Mouse (Mus musculus) kidney, adult 18-20 months (tissue): Measurements from ENCODE around the gene Kyat1.
A peak's percentile ranks its signal among the peaks of the same experiment; 100 is the strongest.

Source experiments
- DNase-seq: peaks from one replicate; pipeline ENCODE4 v3.0.0; 2021

The Kyat1 gene

DNA sequence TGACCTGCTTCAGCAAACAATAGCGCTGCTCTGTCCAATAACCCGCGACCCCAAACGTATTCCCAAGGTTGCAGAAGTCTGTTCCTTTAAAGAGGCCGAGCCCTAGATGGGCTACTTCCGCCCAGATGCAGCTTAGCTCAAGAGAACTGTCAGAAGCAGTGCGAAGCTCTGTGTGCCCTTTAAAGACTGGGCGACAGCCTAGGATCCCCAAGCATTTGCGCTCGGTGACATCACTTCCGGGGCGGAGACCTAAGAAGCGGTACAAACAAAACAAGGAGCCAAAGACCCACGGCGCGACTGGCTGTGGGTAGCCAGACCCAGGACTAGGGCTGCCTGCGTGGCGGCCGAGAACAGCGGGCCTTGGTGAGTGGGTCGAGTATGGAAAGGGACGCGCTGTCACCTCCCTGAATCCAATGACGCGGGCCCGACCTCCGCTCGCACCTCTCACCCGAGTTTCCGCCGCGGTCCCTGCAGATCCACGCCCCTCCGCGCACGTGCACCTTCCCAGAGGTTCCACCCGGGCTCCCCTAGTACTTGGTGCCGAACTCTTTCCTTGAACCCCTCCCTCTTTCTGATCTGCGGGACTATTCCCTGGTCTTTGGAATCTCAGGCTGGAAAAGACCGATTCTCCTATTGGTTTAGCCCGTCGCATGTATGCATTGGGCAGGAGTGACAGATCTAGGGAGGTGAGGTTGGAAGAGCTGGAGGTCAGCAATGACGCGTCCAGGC is at the start of gene Kyat1:
TSS of gene Kyat1 (minus strand) at position 219 of the 729 bp plus-strand sequence.
- DNase-seq, result peak; percentile 98

DNA sequence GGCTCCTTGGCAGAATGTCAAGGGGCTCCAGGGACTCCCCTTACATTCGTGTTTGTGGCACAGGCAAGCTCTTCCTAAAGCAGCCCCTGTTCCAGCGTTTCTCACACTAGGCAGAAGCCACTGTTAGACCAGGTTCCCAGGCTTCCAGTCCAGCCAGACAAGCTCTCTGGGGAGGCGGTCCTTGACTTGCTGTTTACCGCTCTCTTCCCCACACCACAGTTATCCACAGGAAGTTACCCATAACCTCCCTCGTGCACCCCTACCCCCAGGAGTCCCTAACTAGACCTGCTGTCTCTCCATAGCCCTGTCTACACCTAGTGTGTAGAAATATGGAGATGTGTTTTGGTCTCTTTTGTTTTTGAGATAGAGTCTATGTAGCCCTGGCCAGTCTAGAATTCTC is 48.2 kb upstream of the Kyat1 start:
- no peak for DNase-seq

- no peak for DNase-seq
These were observed 46.9 kb upstream of the Kyat1 start for GRCm38 (mm10) chr2:30252521-30252920.

- DNase-seq, result peak; percentile 35
These were observed 45.9 kb upstream of the Kyat1 start for GRCm38 (mm10) chr2:30251417-30252104.

DNA sequence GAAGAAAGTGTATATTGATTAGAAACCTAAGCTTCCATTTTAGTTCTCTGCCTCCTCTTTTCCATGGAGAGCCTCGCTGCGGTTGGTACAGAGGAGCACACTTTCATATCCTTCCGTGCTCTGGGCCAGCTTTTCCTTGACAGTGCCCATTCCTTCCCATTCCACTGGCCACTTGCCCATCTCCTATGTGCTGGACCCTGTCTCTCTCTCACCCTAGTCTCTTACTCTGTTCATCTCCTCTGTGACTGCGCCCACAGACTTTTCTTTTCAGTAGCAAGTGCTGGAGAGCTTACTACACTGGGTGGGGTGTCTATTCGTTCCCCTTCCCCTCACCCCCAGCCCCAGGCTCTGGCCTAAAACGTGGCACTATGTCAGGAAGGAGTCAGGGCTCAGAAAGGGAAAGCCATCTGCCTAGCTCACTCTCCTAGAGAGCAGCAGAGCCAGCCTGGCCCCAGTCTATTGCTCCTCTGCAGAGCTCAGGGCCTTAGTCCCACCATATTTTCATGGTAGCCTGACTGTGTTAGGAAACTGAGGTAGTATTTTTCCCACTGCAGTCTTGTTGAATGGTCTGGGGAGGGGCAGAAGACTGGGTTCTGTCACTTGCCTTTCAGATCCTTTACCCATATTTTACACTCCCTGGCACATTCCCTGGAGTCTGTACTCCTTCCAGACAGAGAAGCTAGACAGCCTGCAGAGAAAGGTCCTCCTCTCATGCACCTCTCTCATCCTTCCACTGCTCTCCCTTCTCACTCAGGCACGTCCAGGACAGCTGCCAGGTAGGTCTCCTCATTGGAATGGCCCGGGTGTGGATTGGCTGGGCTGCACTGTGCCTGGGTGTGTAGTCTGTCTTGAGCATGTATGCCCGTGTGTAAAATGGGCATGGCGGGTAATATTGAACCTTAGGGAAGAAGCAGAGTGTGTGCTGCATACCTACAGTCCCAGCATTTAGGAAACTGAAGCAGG is 44.8 kb upstream of the Kyat1 start:
- peak; percentile 7 for DNase-seq

GRCm38 (mm10) chr2:30249182-30249581 is 43.5 kb upstream of the Kyat1 start:
- no peak for DNase-seq

- DNase-seq, result no peak
These were observed 42.0 kb upstream of the Kyat1 start for GRCm38 (mm10) chr2:30247681-30248080.

- no peak for DNase-seq
These were observed 41.4 kb upstream of the Kyat1 start for GRCm38 (mm10) chr2:30247036-30247435.

DNA sequence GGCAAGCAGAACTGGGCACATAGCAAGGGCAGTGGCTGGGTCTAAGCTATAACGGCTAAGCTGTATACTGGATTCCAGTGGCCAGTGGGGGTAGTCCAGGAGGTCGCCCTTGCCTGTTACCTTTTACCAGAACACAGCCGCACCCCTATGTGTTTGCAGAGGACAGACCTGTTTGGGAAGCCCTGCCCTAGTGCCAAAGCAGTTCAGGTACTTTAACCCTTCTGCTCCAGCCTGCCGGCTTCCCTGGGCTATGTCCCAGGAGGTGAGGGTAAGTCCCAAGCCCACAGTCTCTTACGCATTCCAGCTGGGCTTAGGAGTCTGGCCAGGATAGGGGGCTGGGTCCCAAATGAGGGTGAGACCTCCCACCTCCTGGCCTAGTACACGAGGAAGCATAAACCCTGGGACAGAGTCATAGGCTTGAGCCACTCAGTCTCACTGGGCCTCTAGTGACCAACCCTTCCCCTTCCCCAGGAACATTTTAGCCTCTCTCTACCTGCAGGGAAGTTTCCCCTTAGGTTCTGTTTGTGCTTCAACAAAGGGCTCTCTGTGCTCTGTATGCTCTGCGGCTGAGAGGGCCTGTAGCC is 39.0 kb upstream of the Kyat1 start:
- peak; percentile 24 for DNase-seq

DNA sequence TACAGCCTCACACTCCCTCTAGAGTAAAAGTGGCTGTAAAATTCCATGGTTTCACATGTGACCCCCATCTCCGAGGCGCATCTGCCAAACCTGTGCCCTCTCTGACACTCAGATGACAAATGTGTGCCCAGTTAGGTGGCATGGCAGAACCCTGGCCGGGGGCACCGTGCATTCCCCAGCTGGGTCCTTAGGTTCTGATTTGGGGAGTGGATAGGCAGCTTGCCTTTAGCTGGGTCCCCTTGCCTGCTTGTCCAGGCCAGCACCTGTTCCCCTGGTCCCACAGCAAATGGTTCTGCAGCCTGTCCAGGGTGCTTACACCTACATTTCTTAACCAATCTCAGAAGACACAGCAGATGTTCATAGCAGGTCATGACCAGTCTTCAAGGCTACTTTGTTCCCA is 37.7 kb upstream of the Kyat1 start:
- DNase-seq, result no peak

GRCm38 (mm10) chr2:30242509-30242908 is 36.9 kb upstream of the Kyat1 start:
- DNase-seq, result peak; percentile 77

GRCm38 (mm10) chr2:30240267-30240666 is 34.6 kb upstream of the Kyat1 start, which contains the start of gene Gm28035:
Gene Gm28035, plus strand, starts transcription at chr2:30240567.
- DNase-seq, result no peak

GRCm38 (mm10) chr2:30239777-30240176 is 34.1 kb upstream of the Kyat1 start:
- peak; percentile 70 for DNase-seq

GRCm38 (mm10) chr2:30238906-30239465 is 33.3 kb upstream of the Kyat1 start:
- DNase-seq, result peak; percentile 31

GRCm38 (mm10) chr2:30237881-30238280 is 32.2 kb upstream of the Kyat1 start:
- DNase-seq, result peak; percentile 86

DNA sequence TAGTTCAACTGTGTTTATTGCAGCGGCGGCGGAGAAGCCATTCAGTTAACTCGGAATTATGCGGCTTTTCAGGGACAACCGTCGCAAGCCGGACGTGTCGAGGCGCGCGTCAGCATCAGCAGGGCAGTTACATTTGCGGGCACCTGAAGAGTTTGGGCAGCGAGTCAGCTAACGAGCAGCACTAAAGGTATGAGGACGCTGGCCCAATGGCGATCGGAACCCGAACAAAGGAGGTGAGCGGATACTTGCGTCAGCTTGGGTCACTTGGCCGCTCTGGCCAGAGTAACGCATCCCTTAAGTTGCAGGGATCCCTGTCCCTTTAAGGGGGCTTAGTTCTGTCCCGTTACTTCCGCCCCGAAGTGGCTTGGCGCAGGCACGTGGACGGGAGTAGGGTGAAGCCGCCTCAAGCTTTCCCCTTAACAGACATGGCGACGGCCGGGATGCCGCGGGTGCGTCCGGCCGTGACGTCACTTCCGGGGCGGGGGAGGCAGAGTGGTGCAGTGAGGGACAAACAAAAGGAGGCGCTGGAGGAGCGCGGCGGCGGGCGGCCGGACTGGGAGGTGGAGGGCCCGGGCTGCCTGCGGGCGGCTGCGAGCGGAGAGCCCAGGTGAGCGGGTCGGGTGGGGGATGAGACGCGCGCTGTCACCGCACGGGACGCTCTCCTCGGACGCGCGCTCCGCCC is 31.7 kb upstream of the Kyat1 start, which contains the start of gene Lrrc8a:
TSS of gene Lrrc8a (plus strand) at position 517 of the 682 bp plus-strand sequence.
- DNase-seq, result peak; percentile 100

DNA sequence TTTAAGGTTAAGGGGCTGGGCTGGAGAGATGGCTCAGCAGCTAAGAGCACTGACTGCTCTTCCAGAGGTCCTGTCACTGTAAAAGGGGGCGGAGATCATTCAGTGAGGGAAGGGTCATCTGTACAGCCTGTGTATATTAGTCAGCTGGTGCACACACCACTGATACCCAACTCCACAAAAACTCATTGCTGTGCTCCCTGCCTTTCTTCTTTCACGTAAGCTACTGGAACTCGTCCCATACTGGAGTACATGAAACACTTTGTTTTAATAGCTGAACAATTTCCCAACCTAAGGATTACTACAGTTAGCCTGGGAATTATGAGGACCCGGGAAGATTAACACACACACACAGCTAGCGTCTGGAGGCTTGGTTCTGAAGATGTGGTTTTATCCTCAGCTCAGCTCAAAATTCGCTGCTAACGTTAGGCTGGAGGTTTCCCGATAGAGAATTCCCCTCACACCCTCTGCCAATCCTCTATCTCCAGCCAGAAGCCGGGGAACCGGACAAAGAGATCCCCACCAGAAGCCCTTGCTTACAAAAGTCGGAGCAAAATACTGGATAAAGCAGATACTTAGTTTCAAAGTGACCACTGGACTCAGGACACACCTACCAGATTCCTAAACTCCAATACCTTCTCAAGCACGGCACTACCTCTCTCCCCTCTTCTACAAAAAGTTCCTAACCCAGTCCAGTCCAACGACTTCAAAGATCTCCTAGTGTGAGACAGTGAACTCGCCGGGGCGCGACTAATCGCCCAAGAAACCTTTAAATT is 31.0 kb upstream of the Kyat1 start:
- DNase-seq, result no peak

DNA sequence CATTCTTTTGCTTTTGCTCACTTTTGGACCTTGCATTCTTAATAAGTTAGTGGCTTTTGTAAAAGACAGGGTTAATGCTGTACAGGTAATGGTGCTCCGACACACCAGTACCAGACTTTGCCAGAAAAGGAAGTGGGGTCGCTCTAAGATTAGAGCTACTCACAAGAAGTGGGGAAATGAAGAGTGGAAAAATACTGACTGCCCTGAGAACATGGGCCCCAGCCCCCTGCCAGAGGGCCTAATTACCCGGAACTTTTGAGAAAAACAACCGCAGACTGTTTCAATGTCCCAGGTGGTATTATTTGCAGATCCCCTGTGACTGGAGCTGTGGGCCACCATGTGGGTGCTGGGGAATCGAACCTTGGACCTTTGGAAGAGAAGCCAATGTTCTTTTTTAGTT is 29.9 kb upstream of the Kyat1 start:
- DNase-seq, result peak; percentile 5

DNA sequence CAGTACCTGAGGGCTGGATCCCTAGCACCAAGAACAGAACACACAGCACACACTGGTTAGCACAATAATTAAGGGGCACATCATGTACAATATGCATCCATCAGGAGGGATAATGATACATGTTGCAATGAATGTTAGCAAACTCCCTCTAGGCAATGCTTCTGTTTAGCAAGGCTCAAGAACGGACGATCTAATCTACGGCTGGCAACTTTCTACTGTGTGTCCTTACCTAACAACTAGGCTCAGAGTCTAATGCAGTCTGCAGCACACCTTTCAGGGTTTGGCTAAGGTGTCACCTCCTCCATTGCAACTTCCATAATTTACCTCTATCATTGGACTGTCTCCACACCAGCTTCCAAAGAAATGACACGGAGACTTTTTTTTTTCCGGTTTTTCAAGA is 10.6 kb upstream of the Kyat1 start:
- no peak for DNase-seq

- DNase-seq, result no peak
These were observed 9.8 kb upstream of the Kyat1 start for GRCm38 (mm10) chr2:30215493-30215892.

- DNase-seq, result no peak
These were observed 9.1 kb upstream of the Kyat1 start for GRCm38 (mm10) chr2:30214745-30215144.
